Mouse (Mus musculus) monocyte, adult 5-6 weeks (primary cell): ENCODE results near the gene Fbxw11. TPM values are rescaled to one million over a fixed set of nuclear protein-coding genes. Genes with fewer than 3 reads are reported as not detected.

Experiments
- ATAC-seq: fragments of 153-309, 156-312 bp; replicated peaks from 2 replicates; pipeline ENCODE4 v1.8.0; 2017; ENCODE audit warnings: mild to moderate bottlenecking; ENCODE audit not compliant: low TSS enrichment, insufficient number of reproducible peaks, severe bottlenecking, poor library complexity, low FRiP score
- total RNA-seq: library from RNA; stranded (forward); fragments of 200-1000, 200-491, 200-594 nt; gene quantifications from 3 replicates; pipeline ENCODE4 v1.2.3, GENCODE M21; 2017

Gene Fbxw11
- total RNA-seq, 1 experiment from 2014 or later: 73.5 TPM

- no peak for ATAC-seq
Measured at GRCm38 (mm10) chr11:32621831-32622478, 20.6 kb upstream of the Fbxw11 start.

- no peak for ATAC-seq
Measured at GRCm38 (mm10) chr11:32622479-32623190, 19.9 kb upstream of the Fbxw11 start.

GRCm38 (mm10) chr11:32623236-32623635, 19.3 kb upstream of the Fbxw11 start:
- no peak for ATAC-seq

- no peak for ATAC-seq
Measured at GRCm38 (mm10) chr11:32623912-32624311, 18.6 kb upstream of the Fbxw11 start.

- ATAC-seq: no peak; the same call in 1 of the 2 replicates
Measured at GRCm38 (mm10) chr11:32625677-32626076, 16.8 kb upstream of the Fbxw11 start.

- 0 out of 2 replicates have a peak, but pooled peaks have one; percentile 1 for ATAC-seq
Measured at GRCm38 (mm10) chr11:32626079-32626478, 16.4 kb upstream of the Fbxw11 start.

GRCm38 (mm10) chr11:32627900-32628299, 14.6 kb upstream of the Fbxw11 start:
- no peak for ATAC-seq

- no peak for ATAC-seq
Measured at GRCm38 (mm10) chr11:32629713-32630211, 12.8 kb upstream of the Fbxw11 start.

GRCm38 (mm10) chr11:32632671-32633070, 9.9 kb upstream of the Fbxw11 start:
- ATAC-seq: no peak

GRCm38 (mm10) chr11:32633542-32633941, 9.0 kb upstream of the Fbxw11 start:
- ATAC-seq: no peak

- no peak for ATAC-seq
Measured at GRCm38 (mm10) chr11:32634143-32634542, 8.4 kb upstream of the Fbxw11 start.

GRCm38 (mm10) chr11:32634842-32635241, 7.7 kb upstream of the Fbxw11 start:
- ATAC-seq: no peak

GRCm38 (mm10) chr11:32636275-32636674, 6.2 kb upstream of the Fbxw11 start:
- ATAC-seq: no peak

- ATAC-seq: no peak
Measured at GRCm38 (mm10) chr11:32638521-32639255, 3.8 kb upstream of the Fbxw11 start.

GRCm38 (mm10) chr11:32640617-32641016, 1.9 kb upstream of the Fbxw11 start:
- ATAC-seq: no peak

- ATAC-seq: no peak
Measured at GRCm38 (mm10) chr11:32642899-32643886, 669 bp downstream of the Fbxw11 start.

- ATAC-seq: no peak
Measured at GRCm38 (mm10) chr11:32644010-32644409, 1.5 kb downstream of the Fbxw11 start.

GRCm38 (mm10) chr11:32647265-32647664, 4.7 kb downstream of the Fbxw11 start:
- ATAC-seq: 0 out of 2 replicates have a peak, but pooled peaks have one; percentile 28
